Mouse (Mus musculus): ENCODE measurements at regions not wholly inside any gene's neighbourhood (a gene's known extent, or its start where the extent isn't known, plus 50 kb on each side); places are given as distances from the start of the nearest gene placed in this dataset.

DNA sequence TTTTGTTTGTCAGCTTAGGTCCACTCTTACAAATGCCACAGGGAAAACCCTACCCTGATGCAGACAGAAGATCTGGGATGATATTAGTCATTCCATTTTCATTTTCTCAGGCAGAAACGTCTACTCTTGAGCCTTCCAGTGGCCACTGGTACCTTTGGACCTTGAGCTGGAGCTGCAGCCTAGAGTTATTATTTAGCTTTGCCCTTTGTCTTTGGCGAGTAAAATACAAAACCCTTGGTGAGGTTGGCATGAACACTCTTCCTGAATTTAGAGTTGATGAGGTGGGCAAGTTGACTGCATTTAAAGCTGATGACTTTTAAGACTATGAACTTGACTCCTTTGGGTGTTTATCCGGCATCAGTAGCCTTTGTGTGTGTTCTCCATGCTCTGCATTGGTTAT is 352.2 kb upstream of the Hnrnpa3 start:
- TF ChIP-seq GATA1 (IDR thresholded peaks at IDR 0.05; ENCODE audit: low read length) (no peak), TAL1 (IDR thresholded peaks at IDR 0.05; ENCODE audit: low read length) (no peak)

Measured in erythroblast, embryonic 14.5 days (primary cell).